Mouse (Mus musculus): ENCODE measurements around the gene Hcn1.

Hcn1 gene

DNA sequence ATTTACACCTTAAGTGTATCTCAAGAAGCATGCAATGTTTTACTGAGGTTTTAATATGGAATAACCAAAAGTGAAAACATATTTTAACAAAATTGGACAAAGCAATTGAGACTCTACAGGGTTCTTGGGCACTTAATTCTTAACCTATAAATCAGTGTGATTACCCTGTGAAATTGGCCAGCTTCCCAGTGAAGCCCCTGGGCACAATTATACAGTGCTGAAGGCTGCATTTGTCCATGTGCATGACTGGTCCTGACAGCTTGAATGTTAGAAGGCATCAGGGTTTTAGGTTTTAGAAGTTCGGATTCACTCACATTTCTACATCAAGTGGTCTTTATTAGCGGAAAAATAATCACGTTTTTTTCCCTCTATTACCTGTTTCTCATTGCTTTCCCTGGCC is 103.9 kb downstream of the Hcn1 start:
- DNase-seq, result no peak

DNA sequence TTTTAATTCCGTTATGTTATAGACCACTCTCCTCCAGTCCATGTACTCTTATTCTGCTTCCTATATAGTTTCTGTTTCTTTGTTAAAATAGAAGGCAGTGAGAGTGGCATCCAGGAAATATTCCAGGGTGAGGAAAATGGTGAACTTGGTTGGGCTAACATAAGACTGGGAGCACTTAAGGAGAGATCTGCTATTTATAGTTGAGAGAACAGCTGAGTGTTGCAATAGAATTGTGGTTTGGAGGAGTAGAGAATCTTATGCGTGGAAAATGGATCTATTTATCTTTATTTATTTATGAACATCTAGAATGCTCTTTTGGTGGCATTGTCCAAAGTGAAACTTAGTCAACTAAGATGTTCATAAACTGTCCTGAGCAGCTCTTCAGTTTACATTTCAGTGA is 104.4 kb downstream of the Hcn1 start:
- no peak for DNase-seq

DNA sequence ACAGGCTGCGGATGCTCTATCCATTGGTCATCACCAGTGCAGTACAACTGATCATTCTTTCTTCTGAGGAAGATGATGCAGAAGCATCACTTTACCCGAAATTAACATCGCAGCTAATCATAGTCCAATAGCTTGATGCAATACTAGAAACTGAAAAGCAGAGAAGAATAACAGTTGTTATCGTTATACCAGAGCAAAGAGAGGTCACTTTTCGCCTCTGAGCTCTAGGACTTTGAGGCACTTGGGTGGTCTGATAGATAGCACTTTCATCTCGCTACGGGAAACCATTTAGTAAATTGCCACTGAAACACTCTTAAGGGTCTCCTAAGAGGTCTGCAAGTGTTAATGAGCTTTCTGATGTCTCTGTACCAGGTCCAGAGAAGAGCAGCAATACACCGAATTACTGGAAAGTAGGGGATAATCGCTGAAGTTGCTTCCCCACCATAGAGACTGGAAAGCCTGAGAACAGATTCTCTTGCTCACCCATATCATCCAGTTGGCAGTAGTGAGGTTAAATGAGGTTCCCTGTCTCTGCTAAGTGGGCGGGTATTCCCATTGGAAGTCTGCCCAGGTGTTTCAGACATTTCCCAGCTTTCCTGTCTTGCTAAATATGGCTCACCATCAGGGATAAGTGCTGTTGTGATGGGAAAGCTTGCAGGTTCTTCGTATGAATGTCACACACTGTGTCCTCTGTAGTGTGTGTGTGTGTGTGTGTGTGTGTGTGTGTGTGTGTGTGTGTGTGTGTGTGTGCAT is 105.0 kb downstream of the Hcn1 start:
- DNase-seq, result peak; percentile 23 to 25

DNA sequence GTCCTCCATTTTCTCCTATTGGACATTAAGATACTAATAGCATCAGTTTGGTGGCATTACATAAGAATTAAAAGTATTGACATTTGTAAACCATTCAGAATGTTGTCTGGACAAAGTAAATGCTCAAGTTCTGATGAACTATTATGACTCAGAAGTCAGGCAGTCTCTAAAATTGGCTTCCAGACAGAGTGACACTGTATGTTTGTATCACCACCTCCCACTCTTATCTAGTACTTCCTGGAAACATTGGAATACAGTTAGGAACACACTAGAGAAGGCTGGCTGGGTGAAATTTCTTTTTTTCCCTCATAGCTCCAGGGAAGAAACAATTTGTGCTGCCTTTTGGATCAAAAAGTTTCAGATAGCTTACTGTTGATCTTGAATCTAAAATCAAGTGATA is 108.7 kb downstream of the Hcn1 start:
- DNase-seq, result no peak

DNA sequence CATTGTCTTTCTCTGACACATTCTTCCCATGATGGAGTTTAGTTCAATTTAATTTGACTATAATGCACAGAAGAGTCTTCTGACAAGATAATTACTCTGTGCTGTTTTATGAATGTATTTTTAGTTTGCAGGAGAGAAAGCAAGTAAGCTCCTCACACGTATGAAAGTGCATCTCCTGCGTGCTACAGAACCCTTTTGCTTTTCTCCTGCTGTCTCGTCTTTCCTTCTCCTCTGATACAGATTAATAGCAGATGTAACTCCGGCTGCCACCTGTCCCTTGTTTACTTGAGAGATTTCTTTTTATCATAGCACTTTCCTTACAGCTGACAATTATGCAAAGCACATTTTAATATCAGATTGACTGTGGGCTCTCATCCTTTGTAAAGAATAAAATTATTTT is 120.0 kb downstream of the Hcn1 start:
- peak in 1 of 2 experiments; percentile 9 for DNase-seq

DNA sequence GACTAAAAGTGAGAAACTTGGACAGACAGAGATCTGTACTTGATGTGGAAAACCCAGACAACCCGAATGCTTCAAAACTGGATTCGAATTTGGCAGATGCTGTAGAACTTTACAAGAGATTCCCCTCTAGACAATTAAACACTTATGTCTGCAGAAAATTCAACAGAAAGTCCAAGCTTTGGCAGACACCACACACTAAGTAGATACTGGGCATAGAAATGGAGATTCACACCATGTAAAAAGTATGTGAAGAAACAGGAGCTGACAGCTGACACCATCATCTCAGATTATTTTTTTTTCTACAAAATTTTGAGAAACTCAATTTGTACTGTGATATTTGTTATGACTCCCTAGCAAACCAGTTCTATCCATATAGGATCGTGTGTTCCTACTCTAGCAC is 122.0 kb downstream of the Hcn1 start:
- no peak for DNase-seq

DNA sequence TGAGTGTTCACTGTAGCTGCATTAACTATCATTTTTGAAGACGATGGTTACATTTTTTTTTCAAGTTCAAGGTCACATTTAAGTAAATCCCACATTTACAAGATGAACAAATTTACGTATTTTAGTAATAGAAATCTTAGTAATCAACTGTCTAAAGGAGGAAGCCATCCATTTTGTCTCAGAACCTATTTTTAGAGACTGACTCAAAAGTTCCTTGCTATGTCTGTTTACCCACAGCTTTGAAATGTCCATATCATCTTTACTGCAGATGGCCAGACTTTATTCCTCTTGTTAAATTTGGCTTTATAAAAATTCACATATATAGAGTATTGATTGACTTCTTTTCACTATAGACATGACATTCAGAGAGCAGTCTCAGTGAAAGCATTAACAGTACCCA is 126.3 kb downstream of the Hcn1 start:
- no peak for DNase-seq

DNA sequence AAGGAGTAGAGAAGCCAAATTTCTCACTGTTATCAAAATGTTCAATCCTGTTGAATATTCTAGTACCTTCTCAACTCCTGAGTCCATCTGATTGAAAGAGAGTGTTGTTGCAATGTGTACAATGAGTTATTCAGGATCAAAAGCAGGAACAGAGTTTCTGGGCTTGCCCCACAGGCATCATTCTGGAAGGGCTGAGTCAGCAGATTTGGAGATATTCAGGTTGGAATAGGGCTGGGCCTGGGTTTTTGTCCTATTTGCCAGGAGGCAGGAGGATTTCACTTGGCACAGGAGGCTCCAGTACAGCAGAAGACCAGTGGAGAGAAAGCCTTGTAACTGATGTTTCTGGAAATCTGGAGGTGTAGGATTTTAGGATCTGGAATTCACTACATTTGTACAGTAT is 130.6 kb downstream of the Hcn1 start:
- no peak for DNase-seq

DNA sequence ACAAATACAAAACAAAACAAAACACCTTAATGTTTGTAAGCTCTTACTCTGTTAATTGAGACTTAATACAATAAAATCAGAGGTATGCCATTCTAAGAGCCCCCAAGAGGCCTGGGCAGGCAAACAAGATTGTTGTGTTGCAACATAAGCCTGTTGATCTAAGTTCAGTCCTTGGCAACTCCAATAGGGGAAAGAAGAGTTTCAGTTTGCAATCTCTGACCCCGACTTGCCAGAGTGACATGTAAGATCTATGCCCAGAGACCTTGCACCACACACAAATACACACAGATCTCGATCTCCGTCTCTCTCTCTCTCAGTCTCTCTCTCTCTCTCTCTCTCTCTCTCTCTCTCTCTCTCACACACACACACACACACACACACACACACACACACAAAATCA is 142.3 kb downstream of the Hcn1 start:
- no peak for DNase-seq

DNA sequence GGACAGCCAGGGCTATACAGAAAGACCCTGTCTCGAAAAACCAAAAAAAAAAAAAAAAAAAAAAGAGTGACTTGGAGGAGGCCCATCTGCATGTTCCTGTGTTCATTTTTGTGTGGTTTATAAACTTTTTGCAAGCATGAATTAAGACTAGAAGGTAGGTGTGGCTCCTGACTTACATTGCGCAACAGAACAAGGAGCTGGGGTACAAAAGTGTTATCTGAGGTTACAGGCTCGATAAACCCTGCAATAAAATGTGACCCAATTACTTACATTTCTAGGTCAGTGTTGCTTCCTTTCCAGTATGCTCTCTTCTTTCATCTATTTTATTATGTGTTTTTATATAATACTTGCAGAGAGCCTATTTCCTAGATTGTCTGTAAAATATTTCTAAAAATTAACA is 143.1 kb downstream of the Hcn1 start:
- no peak for DNase-seq

DNA sequence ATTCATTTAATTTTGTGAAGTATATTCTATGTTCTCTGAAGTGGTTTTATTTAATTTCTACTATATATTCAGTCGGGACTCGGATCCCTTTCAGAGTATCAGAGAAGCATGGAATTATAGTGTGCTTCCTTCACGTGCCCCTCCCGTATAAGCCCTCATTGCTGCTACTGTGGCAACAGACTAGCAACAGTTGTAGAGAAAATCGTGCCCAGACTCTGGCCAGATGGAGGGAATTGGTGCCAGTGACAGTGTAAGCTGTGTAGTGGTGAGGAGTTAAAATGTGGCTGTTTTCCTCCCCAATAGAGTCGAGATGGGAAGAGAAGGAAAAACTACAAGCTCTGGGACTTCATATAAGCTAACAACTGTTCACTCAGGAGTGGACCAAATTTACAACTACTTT is 163.4 kb downstream of the Hcn1 start:
- DNase-seq, result peak; percentile 47 to 67

DNA sequence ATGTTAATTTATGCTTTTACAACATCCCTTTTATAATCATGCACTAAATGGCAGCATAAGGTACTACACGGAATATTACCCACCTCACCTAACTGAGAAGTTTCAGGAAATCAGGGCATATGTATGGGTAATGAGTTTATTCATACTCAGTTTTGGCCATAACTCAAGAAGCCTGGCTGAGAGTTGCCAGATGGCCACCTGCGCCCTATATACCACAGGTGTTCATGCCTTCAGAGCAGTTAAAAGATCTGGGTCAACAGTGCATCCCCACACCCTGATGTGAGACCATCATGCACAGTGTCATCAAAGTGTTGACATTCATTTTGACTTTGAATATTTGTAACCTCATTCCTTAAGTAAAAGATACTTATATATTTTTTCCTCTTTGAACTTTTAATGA is 183.3 kb downstream of the Hcn1 start:
- DNase-seq, result peak; percentile 78 to 82

DNA sequence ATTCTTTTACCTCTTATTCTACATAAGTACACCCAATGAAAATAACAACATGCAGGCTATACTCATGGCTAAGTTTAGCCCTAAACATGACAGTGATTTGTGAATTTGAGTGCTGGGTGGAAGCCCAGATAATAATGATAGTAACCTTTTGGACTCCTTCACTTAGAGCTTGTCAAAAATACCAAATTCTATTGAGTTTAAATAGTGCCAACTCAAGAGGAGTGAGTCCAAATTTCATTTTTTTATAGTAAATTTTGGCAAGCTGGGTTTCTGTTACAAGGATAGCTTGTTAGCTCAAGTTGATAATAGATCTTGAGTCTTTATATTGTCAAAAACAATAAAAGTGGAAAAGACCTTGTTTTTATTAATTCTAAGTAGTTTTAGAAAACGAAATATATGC is 190.7 kb downstream of the Hcn1 start:
- DNase-seq, result peak in 1 of 2 experiments; percentile 9

DNA sequence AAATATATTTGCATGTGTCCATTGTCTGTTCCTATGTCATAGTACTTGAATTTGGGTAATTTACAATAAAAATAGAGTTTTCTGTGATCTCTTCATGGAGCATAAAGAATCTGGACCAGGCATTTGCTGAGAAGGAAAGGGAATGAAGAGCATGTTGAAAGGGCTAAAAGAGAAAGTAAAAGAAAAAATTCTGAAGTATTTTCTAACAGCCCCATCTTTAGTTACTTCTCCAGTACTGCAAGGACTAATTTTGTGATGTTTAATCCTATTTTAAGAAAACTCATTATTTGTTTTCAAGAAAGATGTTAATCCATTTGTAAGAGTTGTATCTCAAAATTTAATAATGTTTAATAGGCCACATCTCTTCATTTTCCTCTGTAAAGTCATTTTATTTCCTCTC is 198.9 kb downstream of the Hcn1 start:
- DNase-seq, result no peak

DNA sequence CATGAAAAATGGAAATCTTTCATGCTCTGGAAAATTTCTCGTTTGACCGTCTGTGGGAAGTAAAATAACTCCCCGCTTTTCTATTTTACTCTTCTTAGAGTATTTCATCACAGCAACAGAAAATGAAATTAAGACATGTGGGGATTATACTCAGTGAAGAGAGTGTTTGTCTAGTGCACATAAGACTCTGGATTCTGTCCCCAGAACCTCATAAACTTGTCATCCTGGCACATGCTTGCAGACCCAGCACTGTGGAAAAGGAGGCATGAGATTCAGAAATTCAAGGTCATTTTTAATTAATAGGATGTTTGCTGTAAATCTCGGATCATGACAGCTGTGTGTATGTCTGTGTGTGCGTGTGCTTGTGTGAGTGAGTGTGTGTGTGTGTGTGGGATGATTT is 225.5 kb downstream of the Hcn1 start:
- DNase-seq, result no peak

DNA sequence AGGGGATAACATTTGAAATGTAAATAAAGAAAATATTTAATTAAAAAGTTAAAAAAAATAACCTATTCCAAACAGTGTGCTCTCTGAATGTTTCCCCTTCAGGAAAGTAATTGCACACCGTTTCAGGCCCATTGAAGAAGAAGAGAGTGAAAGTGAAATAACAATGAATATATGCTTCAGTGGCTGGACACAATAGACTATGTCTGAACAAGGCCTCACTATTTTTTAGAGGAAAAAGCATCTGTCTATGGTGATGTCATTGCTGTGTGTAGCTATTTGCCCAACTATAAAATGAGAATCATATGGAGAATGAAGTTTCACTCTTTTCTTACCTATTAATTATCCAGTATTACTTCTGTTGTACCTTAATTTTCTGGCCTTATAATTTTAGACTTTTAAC is 234.5 kb downstream of the Hcn1 start:
- no peak for DNase-seq

DNA sequence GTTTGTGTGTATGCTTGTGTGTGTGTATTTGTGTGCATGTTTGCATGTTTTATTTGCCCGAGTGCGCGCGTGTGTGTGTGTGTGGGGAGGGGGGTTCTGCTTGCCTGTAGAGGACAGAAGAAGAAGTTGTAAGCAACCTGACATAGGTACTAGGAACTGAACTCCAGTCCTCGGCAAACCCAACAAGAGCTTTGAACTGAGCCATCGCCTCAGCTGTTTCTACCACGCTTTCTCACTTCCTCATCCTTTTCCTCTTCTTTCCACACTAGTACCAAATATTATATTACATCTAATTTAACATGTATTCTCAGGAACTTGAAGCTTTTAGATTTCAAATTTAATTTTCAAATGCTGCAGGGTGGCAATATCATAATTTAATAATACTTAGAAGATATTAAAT is 236.1 kb downstream of the Hcn1 start:
- DNase-seq, result no peak

DNA sequence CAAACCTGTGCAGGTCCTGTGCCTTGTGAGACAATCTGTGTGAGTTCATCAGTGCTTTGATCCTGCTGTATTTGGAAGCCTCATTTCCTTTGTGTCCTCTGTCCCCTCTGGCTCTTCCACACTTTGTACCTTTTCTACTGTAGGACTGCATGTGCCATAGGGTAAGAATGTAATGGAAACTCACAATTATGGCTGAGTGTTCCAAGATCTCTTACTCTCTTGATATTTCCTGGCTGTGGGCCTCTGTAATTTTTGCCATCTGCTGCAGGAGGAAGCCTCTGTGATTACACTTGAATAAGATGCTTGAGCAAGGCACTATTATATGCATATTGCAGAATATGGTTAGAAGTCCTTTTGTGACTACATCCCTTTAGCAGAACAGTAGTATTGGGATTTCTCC is 240.2 kb downstream of the Hcn1 start:
- DNase-seq, result peak; percentile 28 to 34

DNA sequence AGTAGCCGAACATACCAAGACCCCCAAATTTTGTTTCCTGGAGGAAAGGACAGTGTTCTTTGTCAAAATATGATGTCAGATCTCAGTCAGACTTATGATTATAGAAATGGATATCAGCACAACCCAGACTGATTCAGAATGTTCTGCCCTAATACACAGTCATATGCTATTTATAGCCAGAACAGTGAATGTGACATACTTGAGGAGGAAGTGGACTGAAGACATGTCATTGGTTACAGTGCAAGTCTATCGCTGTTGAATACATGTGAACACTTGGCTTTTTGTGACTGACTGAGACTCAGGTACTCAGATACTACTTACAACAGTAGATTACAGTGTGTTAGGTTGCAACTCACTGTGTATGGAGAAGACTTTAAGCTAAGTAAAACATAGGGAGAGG is 245.2 kb downstream of the Hcn1 start:
- no peak for DNase-seq

DNA sequence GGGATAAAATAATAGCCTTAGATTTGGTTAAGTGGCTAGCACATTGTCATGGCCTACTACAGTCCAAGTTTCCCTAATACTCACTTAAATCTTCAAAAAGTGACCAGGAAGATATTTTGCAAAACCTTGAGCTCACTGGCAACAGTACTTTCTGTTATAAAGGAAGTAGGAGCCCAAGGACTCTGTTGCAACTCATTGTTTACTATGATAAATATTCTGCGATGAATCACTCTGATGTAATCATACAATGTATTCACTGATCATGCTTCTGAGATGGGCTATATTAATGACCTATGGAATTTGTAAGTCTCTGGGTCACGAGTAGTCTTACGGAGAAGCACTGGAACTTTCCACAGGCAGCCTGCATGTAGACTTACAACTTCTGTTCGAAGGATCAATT is 246.6 kb downstream of the Hcn1 start:
- no peak for DNase-seq

DNA sequence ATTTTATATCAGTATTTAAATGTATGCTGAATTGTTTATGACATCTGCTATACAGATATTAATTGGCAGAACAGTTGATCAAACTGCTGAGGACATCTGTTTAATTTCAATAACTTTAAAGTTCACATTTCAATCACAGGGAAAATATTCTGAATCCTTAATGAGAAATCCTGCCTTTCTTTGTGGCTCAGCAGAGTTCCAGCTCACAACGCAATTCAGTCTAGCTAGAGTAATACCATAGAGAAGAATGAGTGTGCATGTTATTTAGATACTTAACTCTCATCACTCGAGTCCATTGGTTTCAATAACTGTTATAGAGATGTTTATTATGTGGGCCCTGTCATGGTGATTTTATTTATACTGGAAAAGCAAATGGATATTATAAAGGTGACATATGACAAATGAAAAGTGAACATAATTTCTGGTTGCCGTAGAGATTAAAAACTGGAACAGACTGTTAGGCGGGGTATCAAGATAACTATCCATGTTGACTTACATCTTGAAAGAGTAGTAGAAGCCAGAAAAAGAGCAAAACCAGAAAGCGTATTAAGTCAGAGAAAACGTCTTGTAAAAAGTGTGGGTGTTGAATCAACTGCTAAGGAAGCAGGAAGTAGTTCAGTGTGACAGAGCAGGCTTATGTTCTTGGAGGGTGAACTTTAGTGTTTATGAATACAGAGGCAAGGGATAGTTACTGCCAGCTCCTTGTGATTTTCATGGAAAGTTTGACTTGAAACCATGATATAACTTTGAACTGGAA is 250.0 kb downstream of the Hcn1 start:
- no peak for DNase-seq

DNA sequence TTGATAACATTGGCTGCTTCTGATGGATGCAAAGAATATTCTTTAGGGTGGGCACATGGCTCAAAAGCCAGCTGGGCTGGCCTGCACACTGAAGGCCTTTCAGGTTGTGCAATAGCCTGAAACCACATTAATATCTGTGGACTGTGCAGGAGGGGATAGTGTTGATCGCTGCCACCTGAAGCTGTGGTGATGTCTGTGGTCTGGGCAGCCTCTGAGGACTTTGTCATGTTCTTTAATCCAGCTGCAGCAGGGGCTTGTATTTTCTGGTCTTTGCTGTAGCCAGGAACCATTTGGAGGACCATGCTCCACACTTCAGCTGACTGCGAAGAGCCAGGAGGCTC is 250.6 kb downstream of the Hcn1 start:
- DNase-seq, result no peak

DNA sequence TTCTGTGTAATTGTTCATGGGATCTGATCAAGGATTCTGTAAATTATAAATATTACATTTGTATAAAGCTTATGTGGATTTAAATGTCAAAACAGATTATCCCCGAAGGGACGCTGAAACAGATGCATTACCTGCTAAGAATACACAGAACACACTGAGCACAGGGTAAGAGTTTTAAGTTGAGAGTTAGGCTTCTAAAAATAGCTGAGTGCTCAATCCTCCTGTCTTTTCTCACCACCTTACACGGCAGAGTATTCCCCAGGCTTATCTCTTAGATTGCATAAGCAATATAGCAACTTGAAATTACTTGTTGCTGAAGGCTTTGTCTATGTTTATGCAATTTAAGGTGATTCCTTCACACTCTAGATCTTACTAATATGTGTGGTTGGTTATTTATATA is 256.3 kb downstream of the Hcn1 start:
- DNase-seq, result no peak

DNA sequence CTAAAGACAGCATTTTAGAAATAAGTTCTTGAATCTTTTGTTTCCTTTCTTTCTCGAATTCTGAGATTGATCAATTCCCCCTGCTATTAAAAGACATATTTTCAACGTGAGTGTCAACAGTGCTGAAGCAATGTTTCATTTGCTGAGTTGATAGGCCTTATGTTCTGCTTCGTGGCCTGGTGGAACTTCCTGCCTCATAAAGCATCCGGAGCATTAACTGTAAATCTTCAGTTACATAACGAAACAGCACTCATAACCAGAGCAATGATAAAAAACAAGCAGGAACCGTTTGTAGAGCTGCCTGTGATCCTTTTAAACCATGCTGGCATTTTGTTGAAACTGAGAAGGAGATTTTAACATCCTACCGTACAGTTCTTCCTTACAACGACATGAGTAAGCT is 275.7 kb downstream of the Hcn1 start:
- no peak for DNase-seq

Data from cerebellum, adult 18-20 months (tissue).